Mouse (Mus musculus) brain, embryonic 14.5 days (tissue): ENCODE results near the gene Trim28.

Experiments
- CTCF ChIP-seq: fragments of 200-500 bp; IDR thresholded peaks from 2 replicates; pipeline ENCODE4 v1.5.1; 2012; ENCODE audit warnings: inconsistent platforms, mild to moderate bottlenecking, moderate library complexity, borderline replicate concordance; ENCODE audit not compliant: insufficient read depth, insufficient read length; ENCODE audit errors: extremely low read depth
- POLR2A ChIP-seq: fragments of 200-500 bp; IDR thresholded peaks from 2 replicates; pipeline ENCODE4 v1.6.1; 2012; ENCODE audit warnings: mild to moderate bottlenecking, inconsistent platforms, borderline replicate concordance; ENCODE audit not compliant: poor library complexity, insufficient read depth, insufficient read length, severe bottlenecking; ENCODE audit errors: extremely low read depth

- TF ChIP-seq POLR2A = no peak
- TF ChIP-seq CTCF = no peak
These were observed 12.0 kb upstream of the Trim28 start for GRCm38 (mm10) chr7:12986906-12987305.
